Mouse (Mus musculus) stomach, postnatal 0 days (tissue): Measurements from ENCODE around the gene Hist1h1d. TPM values are rescaled to one million over a fixed set of nuclear protein-coding genes. Genes with fewer than 3 reads are reported as not detected.

Experiments
- ATAC-seq: fragments of 200-750 bp; cut with Nextera tagmentation; 2 replicates; pipeline ENCODE4 v1.8.0; 2017; ENCODE audit not compliant: low FRiP score, low TSS enrichment
- DNase-seq: peaks from one replicate; pipeline ENCODE4 v3.0.0-alpha.2; 2016; ENCODE audit warnings: low spot score
- H3K27ac ChIP-seq: fragments of 300-500 bp; sonication (generic); replicated peaks from 2 replicates; pipeline ENCODE4 v1.5.1; 2014; ENCODE audit warnings: mild to moderate bottlenecking, control low read depth
- H3K27me3 ChIP-seq: fragments of 300-500 bp; sonication (generic); 2 replicates; pipeline ENCODE4 v1.6.1; 2014; ENCODE audit warnings: low read length; ENCODE audit not compliant: control insufficient read depth, insufficient read depth
- H3K36me3 ChIP-seq: fragments of 300-500 bp; sonication (generic); 2 replicates; pipeline ENCODE4 v1.6.1; 2014; ENCODE audit warnings: low read length, mixed read lengths; ENCODE audit not compliant: control insufficient read depth, insufficient read depth
- H3K4me1 ChIP-seq: fragments of 300-500 bp; sonication (generic); replicated peaks from 2 replicates; pipeline ENCODE4 v1.6.1; 2014; ENCODE audit warnings: antibody characterized with exemption; ENCODE audit not compliant: control insufficient read depth, insufficient read depth
- H3K4me2 ChIP-seq: fragments of 300-500 bp; sonication (generic); replicated peaks from 2 replicates; pipeline ENCODE4 v1.6.1; 2014; ENCODE audit warnings: low read depth, mild to moderate bottlenecking, control low read depth, moderate library complexity
- H3K4me3 ChIP-seq: fragments of 300-500 bp; sonication (generic); 2 replicates; pipeline ENCODE4 v1.5.1; 2014; ENCODE audit warnings: low read depth, low read length, control low read depth
- H3K9ac ChIP-seq: fragments of 300-500 bp; sonication (generic); 2 replicates; pipeline ENCODE4 v1.6.1; 2014; ENCODE audit warnings: mild to moderate bottlenecking, low read length, control low read depth, mixed read lengths
- H3K9me3 ChIP-seq: fragments of 300-500 bp; sonication (generic); 2 replicates; pipeline ENCODE4 v1.6.1; 2016; ENCODE audit warnings: low read length; ENCODE audit not compliant: control insufficient read depth
- CTCF ChIP-seq: IDR thresholded peaks from 2 replicates; pipeline ENCODE4 v1.5.1; 2016; ENCODE audit warnings: antibody characterized with exemption, low read depth, mild to moderate bottlenecking, moderate library complexity
- EP300 ChIP-seq: optimal IDR thresholded peaks from 2 replicates; pipeline ENCODE3; 2016; ENCODE audit warnings: antibody characterized with exemption
- WGBS: fragments of 180-500 bp; shearing (Covaris S2); extraction: QIAGEN DNeasy Blood & Tissue Kit; methylation state at CpG from one replicate; pipeline ENCODE4 v1.1.7; 2014; 5-methylcytosine and 5-hydroxymethylcytosine counted together
- polyA plus RNA-seq: library from polyadenylated mRNA; unstranded; fragments of >200 nt; fragmentation: Nextera tagmentation; extraction: Ambion mirVana; gene quantifications from 2 replicates; pipeline ENCODE4 v1.2.1, GENCODE M21; 2015

The Hist1h1d gene
- polyA plus RNA-seq, 1 experiment from 2014 or later, result 0.34 TPM

DNA sequence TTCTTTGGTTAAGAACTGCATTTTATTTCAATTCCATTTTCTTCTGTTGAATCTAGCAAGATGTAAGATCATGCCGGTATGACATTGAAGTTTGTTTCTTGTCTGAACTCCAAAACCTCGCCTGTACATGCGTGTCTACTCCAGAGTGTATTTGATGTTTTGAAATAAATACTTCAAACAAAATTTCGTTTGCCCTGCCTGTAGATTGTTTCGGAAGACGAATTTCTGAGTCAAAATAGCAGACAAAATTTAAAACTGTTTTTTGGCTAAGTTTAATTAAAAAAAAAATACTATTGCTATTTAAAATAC, 34.8 kb upstream of the Hist1h1d start:
- no peaks in the 10 kb centered on the region for H3K9me3 ChIP-seq
- ATAC-seq, result no peak
- DNase-seq, result no peak
- H3K9ac ChIP-seq, result no peak overlapping the region
- H3K27me3 ChIP-seq, result no peaks in the 10 kb centered on the region
- no peak for TF ChIP-seq EP300
- TF ChIP-seq CTCF, result no peak
- H3K4me2 ChIP-seq, result peak overlapping the region; percentile 69
- H3K4me3 ChIP-seq, result peak overlapping the region; percentile 54
- WGBS, result under 1% methylated on average over 6 of the region's 6 CpGs
- H3K4me1 ChIP-seq, result no peaks in the 10 kb centered on the region
- no peak overlapping the region for H3K27ac ChIP-seq
- H3K36me3 ChIP-seq, result no peaks in the 10 kb centered on the region

DNA sequence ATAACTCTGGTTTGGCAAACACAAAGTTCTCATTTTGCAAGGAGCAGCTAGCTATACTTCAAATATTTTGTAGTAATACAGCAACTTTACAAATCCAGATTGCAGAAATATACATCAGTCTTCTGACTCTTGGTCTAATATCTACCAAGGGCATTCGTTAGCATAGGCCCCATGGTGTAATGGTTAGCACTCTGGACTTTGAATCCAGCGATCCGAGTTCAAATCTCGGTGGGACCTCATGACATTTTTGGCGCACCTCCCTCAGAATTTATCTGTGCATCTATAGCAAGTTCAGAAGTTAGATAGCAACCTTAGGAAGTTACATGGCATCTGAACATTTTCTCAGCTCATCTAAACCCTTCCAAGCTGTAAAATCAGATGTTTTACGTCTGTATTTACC, 34.2 kb upstream of the Hist1h1d start:
- H3K9me3 ChIP-seq, result no peaks in the 10 kb centered on the region
- H3K27ac ChIP-seq, result peak overlapping the region; percentile 15
- peak; percentile 51 for ATAC-seq
- no peaks in the 10 kb centered on the region for H3K4me1 ChIP-seq
- no peaks in the 10 kb centered on the region for H3K27me3 ChIP-seq
- WGBS, result 0% methylated on average over 6 of the region's 6 CpGs
- no peak overlapping the region for H3K9ac ChIP-seq
- peak overlapping the region; percentile 54 for H3K4me3 ChIP-seq
- H3K4me2 ChIP-seq, result peak overlapping the region; percentile 69
- TF ChIP-seq EP300 (no peak), CTCF (no peak)
- H3K36me3 ChIP-seq, result no peaks in the 10 kb centered on the region
- peak; percentile 74 for DNase-seq

DNA sequence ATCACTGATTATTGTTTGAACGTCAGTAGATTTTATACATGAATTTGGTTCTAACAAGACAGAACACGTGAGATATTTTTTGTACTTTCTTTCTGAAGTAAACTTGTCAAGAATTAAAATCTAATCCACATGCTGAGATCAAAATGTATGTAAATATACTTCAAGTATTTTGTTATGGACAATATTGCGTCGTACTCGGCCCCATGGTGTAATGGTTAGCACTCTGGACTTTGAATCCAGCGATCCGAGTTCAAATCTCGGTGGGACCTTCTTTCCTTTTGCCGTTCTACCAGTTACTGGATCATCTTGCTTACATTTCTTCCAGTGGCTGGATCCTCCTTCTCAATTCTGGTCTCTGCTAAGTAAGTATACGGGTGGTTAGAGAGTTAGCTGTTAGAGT, 33.6 kb upstream of the Hist1h1d start:
- ATAC-seq (peak; percentile 60; the same call in 1 of the 2 replicates), DNase-seq (peak; percentile 69)
- Histone ChIP-seq H3K9ac (no peak overlapping the region), H3K4me3 (peak overlapping the region; percentile 54), H3K36me3 (no peaks in the 10 kb centered on the region), H3K27ac (no peak overlapping the region; the same call in 1 of the 2 replicates), H3K4me1 (no peaks in the 10 kb centered on the region), H3K4me2 (peak overlapping the region; percentile 69), H3K27me3 (no peaks in the 10 kb centered on the region), H3K9me3 (no peaks in the 10 kb centered on the region)
- TF ChIP-seq CTCF (no peak), EP300 (no peak)
- under 1% methylated on average over 10 of the region's 10 CpGs for WGBS

DNA sequence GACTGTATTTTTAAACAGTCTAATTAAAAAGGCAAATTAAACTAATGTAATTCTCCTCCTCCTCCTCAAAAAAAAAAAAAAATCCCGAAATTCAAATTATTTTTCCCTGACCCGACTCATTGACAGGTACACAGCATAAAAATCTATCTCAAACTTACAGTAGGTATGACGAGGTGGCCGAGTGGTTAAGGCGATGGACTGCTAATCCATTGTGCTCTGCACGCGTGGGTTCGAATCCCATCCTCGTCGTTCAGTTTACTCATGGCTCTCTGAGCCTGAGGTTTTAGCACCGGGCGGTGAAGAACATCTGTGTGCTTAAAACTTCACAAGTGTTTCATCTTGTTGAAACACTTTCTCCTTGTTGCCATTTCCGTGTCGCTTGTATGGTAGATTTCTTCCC, 31.4 kb upstream of the Hist1h1d start:
- Histone ChIP-seq H3K9me3 (no peaks in the 10 kb centered on the region), H3K27ac (no peak overlapping the region), H3K9ac (no peak overlapping the region), H3K4me2 (no peak overlapping the region), H3K4me3 (no peak overlapping the region), H3K4me1 (no peaks in the 10 kb centered on the region), H3K27me3 (no peaks in the 10 kb centered on the region), H3K36me3 (no peaks in the 10 kb centered on the region)
- ATAC-seq (no peak), DNase-seq (peak; percentile 75)
- no peak for TF ChIP-seq CTCF
- TF ChIP-seq EP300, result no peak
- WGBS, result 2% methylated on average over 14 of the region's 14 CpGs

DNA sequence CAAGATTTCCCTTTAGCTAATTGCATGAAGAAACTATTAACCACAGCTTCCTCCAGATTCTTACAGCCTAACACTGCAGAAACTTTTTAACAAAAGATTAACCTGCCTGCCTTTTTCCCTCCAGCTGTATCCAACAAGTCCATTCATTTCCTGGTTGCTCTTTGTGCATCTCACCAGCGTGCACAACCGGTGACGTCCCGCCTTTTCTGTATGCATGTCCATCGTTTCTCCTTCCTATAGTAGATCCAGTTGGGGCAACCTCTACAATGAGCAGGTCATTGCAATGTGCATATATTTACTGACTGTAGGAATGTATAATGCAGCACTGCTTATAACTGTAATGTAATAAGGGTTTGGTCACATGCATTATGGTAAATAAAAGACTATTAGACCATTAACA, 29.1 kb upstream of the Hist1h1d start:
- no peaks in the 10 kb centered on the region for H3K4me1 ChIP-seq
- WGBS, result 43% methylated on average over 5 of the region's 5 CpGs
- no peaks in the 10 kb centered on the region for H3K27me3 ChIP-seq
- ATAC-seq (no peak), DNase-seq (no peak)
- no peak overlapping the region for H3K4me3 ChIP-seq
- no peak overlapping the region for H3K27ac ChIP-seq
- H3K4me2 ChIP-seq, result no peak overlapping the region
- H3K36me3 ChIP-seq, result no peaks in the 10 kb centered on the region
- H3K9me3 ChIP-seq, result no peaks in the 10 kb centered on the region
- no peak overlapping the region for H3K9ac ChIP-seq
- TF ChIP-seq CTCF (no peak), EP300 (no peak)

DNA sequence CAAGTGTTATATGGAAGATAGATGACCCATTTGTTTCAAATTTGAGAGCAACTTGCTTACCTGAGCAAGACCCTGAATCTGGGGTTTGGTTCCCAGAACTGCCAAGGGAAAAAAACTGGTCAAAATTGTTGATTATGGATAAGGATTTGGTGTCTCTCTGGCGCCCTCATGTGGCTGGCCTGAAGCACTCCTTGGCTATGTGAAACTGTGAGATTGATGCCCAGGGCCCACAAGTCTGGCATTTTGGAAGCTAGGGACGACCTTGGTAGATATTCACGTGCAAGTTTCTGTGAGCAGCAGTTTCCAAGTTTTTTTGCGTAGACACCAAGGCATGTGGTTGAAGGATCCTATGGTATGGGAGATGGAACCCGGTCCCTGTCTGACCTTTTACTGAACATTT, 28.4 kb upstream of the Hist1h1d start:
- no peak overlapping the region for H3K4me3 ChIP-seq
- H3K9me3 ChIP-seq, result no peaks in the 10 kb centered on the region
- H3K27ac ChIP-seq, result no peak overlapping the region
- ATAC-seq (peak; percentile 51; the same call in 1 of the 2 replicates), DNase-seq (peak; percentile 88)
- TF ChIP-seq EP300 (no peak), CTCF (peak; percentile 92)
- no peaks in the 10 kb centered on the region for H3K4me1 ChIP-seq
- H3K36me3 ChIP-seq, result no peaks in the 10 kb centered on the region
- no peak overlapping the region for H3K4me2 ChIP-seq
- no peaks in the 10 kb centered on the region for H3K27me3 ChIP-seq
- H3K9ac ChIP-seq, result no peak overlapping the region
- WGBS, result 12% methylated on average over 5 of the region's 5 CpGs
